Mouse (Mus musculus): ENCODE data around the gene 1600002K03Rik.

DNA sequence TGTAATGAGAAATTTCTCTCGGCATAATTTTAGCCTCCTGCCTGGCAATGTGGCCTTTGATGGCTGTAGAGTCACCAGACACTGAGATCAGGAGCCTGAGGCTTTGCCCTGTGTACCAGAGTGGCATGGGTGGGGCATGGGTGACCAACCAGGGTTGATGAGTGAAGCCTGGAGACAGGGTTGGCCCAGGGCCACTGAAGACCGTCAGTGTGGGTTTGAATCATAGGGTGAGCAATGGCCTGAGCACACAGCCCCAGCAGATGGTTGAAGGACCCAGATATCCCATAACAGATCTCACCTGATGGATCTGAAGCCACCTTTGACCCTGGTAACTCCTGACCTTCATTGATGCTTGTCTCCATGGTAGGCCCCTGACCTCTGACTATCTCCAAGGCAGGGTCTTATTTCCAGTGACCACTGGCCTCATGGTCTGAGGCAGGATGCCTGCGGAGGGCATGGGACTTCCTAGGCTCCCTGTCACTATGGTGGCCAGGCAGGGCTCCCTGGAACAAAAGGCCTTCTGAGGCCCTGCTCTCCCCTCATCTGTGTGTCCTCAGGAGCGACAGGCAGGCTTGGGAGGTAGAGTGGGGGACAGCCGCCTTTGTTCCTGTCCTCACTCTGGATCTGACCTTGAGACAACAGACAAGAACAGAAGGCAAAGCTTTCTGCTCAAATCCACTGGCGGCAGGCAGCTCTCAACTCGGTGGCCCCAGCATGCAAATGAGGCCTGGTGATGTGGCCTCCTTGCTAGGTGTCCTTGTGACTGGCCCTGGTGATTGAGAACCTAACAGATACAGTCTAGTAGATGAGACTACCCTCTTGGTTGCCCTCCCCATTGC is 4.9 kb downstream of the 1600002K03Rik start:
- no peak for TF ChIP-seq TAL1 (IDR thresholded peaks at IDR 0.05; ENCODE audit: low read length)
- TF ChIP-seq GATA1 (IDR thresholded peaks at IDR 0.05; ENCODE audit: low read length): no peak
